Mouse (Mus musculus) E14TG2a.4 (cell line): ENCODE results near the gene Kctd11.

Experiments
- CTCF ChIP-seq: conservative IDR thresholded peaks from 2 replicates; pipeline ENCODE4 v1.5.1; 2014; ENCODE audit warnings: low read length
- NANOG ChIP-seq: IDR thresholded peaks from 2 replicates; pipeline ENCODE4 v1.6.1; 2014; ENCODE audit warnings: borderline replicate concordance, low read length, mixed read lengths
- POU5F1 ChIP-seq: IDR thresholded peaks from 2 replicates; pipeline ENCODE4 v1.6.1; 2014; ENCODE audit warnings: low read length, borderline replicate concordance

GRCm38 (mm10) chr11:69881787-69882670 lies 823 bp upstream of the Kctd11 start:
- TF ChIP-seq CTCF: no peak
- TF ChIP-seq POU5F1: no peak
- TF ChIP-seq NANOG: no peak
